Mouse (Mus musculus) liver, embryonic 14.5 days (tissue): Measurements from ENCODE around the gene Prame.
"Not testable (repeated sequence)": the region's sequence is repeated elsewhere in the genome, so short reads cannot be mapped to it uniquely, and the experiment has no call there.

Experiments
- CTCF ChIP-seq: IDR thresholded peaks from 2 replicates; pipeline ENCODE4 v1.5.1; 2016; ENCODE audit warnings: antibody characterized with exemption, low read depth, control low read depth
- EP300 ChIP-seq: IDR thresholded peaks from 2 replicates; pipeline ENCODE4 v1.6.1; 2016; ENCODE audit warnings: antibody characterized with exemption, low read depth

GRCm38 (mm10) chrX:135574958-135575628, 52.4 kb downstream of the Prame start:
- TF ChIP-seq CTCF, EP300: not testable (repeated sequence)
